Mouse (Mus musculus) G1E (cell line): ENCODE measurements around the gene Sms.

ENCODE experiments used
- CTCF ChIP-seq: IDR thresholded peaks from 2 replicates; pipeline ENCODE4 v1.5.1; 2012; ENCODE audit warnings: low read depth, low read length, inconsistent platforms, mixed read lengths
- GATA1 ChIP-seq: IDR thresholded peaks from 2 replicates; pipeline ENCODE4 v1.6.1; 2012; ENCODE audit warnings: borderline replicate concordance, low read length, inconsistent platforms, mixed read lengths
- TAL1 ChIP-seq: conservative IDR thresholded peaks from 2 replicates; pipeline ENCODE4 v1.6.1; 2012; ENCODE audit warnings: low read depth, low read length, inconsistent platforms, mixed read lengths

- TF ChIP-seq CTCF (no peak), TAL1 (no peak), GATA1 (no peak)
Observed at GRCm38 (mm10) chrX:157491145-157491935, 747 bp downstream of the Sms start.
